Mouse (Mus musculus) small intestine, adult 2 months (tissue): ENCODE measurements around the gene Fcrl5.

Experiments
- CTCF ChIP-seq: fragments of 200-500 bp; IDR thresholded peaks from 2 replicates; pipeline ENCODE4 v1.5.1; 2012; ENCODE audit warnings: low read depth, mild to moderate bottlenecking, control low read depth, inconsistent platforms, low read length, moderate library complexity, mixed read lengths; ENCODE audit not compliant: insufficient replicate concordance, insufficient read length; ENCODE audit errors: extremely low read depth
- POLR2A ChIP-seq: fragments of 200-500 bp; IDR thresholded peaks from 2 replicates; pipeline ENCODE4 v1.6.1; 2012; ENCODE audit warnings: low read depth, mild to moderate bottlenecking, control low read depth, inconsistent platforms, low read length, moderate library complexity

GRCm38 (mm10) chr3:87540028-87540675, 104.6 kb downstream of the Fcrl5 start:
- TF ChIP-seq POLR2A (no peak), CTCF (no peak)
